Mouse (Mus musculus): ENCODE measurements at regions not wholly inside any gene's neighbourhood (a gene's known extent, or its start where the extent isn't known, plus 50 kb on each side); places are given as distances from the start of the nearest gene placed in this dataset.

DNA sequence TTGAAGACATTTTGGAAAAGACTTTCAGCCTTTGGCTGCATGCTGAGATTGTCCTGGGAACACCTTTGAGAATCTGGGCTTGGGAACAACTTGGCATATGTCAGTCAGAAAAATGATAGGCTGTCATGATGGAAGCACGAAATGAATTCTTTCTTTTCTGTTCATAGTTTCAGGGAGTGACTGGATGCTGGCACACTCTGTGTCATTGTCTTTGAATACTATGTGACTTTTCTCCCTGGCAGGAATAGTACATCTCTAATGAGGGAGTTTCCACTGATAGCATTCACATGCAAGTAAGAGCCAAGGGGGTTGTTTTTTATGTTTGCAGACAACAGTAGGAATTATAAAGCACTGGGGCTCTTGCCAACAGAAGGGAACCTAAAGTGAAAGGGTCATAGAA lies 177.9 kb downstream of the Rassf9 start:
- DNase-seq: no peak

DNA sequence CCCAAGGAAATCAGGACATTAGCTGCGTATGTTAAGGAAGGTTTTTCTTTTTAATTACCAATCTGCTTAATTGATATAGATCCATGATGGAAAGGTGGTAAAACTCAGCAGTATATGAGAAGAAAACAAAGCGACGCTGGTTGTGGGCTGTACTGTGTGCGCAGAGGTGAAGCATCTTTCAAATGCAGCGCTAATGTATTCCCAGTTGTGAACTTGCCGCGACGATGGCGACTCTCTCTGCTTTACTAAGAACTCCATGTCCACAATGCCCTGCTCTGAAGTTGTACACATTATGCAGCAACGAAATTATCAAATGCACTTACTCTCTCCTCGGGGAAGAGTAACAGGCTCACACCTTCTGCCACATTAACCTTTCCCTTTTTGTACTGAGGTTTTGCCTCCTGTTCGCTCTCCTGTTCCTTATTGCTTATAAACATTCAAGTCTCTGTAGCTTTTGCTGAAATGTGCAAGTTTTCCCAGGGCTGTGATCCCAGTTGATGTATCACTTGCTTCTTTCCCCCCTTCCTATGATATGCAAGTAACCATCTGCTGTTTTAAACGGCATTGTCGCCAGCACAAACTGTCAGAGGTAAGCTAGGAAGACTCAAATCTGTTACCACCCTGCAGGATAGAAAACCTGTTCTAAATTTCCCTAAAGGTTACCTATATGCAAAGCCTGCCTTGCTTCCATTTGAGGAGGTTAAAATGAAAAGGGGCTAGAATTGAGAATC lies 174.8 kb downstream of the Rassf9 start:
- no peak for DNase-seq

DNA sequence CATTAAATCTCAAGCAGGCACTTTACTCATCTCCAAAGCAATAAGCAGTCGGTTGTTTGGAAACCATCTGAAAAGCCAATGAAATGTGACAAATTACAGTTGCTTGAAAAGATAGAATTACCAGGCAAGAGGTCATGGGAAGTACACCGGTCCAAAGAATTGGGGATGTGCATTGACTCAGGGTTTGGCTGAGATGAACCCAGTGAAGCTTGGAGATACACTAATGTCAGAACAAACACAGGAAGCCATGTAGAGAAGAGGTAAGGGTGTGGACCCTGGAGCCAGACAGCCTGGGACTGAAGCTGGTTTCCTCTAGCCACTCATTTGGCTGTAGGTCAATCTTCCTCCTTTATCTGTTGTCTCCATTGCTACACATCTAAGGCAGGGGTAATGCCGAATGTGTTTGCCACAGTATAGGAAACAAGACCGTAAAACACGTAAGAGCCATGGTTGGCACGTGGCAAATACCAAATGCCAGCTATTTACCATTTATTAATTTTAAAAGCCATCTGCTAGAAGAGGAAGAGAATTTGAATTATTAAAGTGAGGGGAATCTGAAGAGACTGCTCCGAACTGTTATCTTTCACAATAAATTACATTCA lies 173.9 kb downstream of the Rassf9 start:
- no peak for DNase-seq

DNA sequence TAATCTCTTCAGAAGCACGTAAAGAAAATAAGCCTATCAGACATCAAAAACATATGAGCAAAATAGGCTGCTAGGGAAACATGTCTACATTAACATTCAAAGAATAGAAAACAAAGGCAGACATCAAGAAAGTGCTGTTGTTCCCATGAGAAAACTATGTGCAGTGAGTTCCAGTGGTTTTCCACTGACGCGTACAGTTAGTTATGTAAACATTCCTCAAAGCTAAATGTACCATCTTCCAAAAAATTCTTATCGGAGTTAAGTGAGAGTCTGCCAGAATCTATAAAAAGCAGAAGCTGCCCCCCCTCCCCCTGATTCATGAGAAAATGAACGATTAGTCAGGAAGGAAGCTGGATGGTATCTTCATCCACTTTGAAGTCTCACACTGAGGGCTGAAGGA lies 155.3 kb downstream of the Rassf9 start:
- no peak for DNase-seq

DNA sequence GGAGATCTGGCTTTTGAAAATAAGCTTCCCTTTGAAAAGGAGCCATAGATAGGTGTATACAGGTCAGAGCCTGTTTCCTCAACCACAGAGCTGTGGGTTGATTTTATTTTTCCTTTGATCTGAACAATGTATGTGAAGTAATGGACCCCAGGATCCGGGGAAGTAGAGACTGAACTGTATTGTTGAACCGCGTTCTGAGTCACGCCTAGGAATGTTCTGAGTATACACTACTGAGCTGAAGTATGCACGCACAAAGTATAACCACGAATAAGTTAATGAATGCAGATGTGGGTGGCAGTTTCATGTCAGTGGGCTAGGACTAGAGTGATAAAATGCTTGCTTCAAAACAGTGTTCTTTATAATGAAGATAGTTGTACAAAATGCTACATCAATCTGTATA lies 147.7 kb downstream of the Rassf9 start:
- no peak for DNase-seq

DNA sequence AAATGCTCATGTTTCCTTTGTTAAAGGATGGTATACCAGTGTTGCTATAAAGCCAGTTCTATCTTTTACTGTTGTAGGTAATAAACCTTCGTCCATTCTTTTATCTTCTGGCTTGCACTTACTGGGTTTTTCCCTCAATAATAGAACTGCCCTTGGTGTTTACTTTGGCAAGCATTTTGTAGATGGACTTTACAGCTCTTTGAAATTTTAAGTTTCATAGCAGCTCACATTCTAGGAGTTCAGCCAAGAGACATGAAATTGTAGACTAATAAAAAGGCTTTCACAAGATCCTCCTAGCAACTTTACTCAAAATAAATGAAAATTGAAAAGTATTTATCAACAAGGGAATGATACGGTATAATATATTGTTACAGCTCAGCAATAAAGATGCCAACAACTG lies 124.5 kb downstream of the Rassf9 start:
- no peak for DNase-seq

DNA sequence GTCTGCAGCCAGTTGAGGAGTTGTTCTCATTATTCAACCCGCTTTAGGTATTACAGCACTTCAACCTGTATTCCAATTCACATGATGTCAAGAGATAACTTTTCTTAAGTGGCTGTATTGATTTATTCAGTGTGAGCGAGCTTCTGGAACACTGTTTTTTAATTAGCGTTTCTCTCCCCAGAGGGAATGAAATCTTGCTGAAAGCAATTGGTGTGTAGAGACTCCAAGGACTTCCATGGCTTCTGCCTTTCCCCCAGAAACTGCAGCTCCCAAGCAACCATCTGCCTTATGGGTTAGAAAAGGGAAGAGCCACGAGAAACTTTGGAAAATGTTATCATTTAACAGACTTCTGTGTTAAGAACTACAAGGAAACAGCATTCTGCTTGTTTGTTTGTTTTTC lies 121.4 kb downstream of the Rassf9 start:
- DNase-seq: no peak

DNA sequence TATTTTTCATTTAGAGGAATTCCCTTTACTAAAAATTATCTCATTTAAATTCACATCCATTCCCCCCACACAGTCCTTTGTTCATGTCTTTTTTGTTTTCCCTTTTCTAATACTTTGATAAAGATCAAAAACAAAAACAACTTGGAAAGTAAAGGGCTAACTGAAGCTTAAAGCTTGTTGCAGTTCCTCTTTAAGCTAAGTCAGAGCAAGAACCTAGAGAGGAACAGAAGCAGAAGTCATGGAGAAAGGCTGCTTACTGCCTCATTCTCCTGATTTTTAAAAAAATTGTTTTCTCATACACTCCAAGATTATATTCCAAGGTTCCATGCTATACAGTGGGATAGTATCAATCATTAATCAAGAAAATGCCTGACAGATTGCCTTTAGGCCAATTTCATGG lies 116.6 kb downstream of the Rassf9 start:
- DNase-seq: no peak

DNA sequence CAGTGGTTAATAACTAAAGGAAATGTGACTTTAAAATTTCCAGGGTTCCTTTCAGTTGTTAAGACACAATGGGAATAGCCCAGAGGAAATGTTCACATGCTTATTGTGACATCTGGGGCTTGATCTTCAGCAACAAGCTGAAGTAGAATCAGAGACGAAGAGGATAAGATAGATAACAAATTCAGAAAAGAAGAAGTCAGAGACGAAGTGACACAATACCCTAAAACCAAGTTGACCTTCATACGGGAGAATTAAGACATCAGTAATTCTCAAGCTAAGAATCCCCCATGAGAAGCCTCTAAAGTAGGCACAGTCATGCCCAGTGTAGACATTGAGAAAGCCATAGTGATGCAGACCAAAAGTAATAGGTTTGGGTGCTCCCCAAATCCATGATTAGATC lies 111.9 kb downstream of the Rassf9 start:
- no peak for DNase-seq

DNA sequence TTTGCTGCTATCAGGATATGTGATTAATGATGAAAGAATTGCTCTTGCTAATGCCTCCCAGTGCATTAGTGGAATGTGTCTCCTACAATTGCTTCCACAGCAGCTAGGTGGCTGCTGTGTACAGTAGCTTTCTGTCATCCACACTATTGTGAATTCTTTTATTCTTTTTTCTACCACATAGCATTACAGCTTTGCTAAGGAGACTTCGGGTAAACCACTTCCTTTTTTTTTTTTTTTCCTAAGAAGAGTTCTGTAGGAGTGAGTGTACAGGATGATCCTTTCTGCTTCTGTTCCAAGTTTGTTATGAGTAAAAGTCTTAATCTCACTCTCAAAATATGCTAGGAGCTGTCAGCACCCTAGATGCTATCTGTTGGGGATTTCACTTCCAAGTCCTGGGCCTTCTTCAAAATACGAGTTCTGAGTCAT lies 110.6 kb downstream of the Rassf9 start:
- DNase-seq: peak; percentile 1

DNA sequence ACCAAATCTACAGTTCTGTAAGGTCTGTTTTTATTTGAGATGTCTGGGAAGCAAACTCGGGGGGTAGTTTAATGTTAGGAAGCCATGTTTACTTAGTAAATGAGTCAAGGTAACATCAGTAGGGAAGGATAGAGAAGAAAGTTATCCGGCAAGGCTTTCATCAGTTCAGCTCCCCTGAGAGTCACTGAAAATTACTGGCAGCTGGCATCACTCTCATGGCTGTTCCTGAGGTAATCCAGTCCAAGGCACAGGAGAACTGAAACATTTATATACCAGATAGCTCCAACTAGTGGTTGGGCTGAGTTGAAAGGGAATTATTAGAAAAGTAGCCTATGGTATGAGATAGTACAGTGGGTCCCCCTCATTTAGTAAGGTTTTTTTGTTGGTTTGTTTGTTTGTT lies 106.7 kb downstream of the Rassf9 start:
- no peak for DNase-seq

DNA sequence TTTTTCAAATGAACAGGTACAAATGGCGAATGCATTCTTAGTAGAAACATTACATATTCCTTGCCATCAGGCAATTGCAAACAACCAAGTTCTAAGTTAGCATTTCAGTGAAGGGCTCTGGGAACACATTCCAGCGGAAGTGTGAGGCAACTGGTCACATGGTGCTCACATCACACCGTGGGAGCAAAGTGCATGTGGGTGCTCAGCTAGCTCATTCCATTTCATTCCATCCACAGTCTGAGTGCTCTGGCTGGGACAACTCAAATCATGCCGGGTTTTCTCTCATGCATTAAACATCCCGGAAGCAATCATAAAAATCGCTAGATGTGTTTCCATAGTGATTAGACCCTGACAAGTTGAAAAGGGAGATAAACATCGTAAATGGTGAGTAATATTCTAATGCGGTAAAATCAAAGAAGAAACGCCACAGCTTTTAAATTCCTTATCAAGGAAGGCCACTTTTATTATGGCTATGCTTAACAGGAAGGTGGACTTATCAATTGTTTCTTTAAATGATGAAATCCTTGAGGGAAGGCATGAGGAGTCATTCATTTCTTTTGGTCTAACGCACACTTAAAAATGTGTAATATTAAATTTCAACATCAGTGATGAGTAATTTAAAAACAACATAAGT lies 104.1 kb downstream of the Rassf9 start:
- DNase-seq: no peak
